Mouse (Mus musculus) hematopoietic multipotent progenitor cell, adult 10-12 weeks (in vitro differentiated cells): ENCODE results near the gene Prm2. TPM values are rescaled to one million over a fixed set of nuclear protein-coding genes. Genes with fewer than 3 reads are reported as not detected.

Experiments
- polyA plus RNA-seq: library from polyadenylated mRNA; stranded (reverse); fragments of >175 nt; gene quantifications from 2 replicates; pipeline ENCODE4 v1.2.3, GENCODE M21; 2012; ENCODE audit warnings: low replicate concordance

The Prm2 gene
- not detected in 2 replicates for polyA plus RNA-seq

GRCm38 (mm10) chr16:10796034-10796433 lies at the start of gene Prm2:
Gene Prm2, minus strand, starts transcription at chr16:10796134.

GRCm38 (mm10) chr16:10834911-10835587 lies 39.1 kb upstream of the Prm2 start, which contains the start of gene Rmi2:
Gene Rmi2, plus strand, starts transcription at chr16:10835059.

GRCm38 (mm10) chr16:10812865-10813371 lies 17.0 kb upstream of the Prm2 start, which contains the start of gene Gm11172:
Gene Gm11172, plus strand, starts transcription at chr16:10812915.

GRCm38 (mm10) chr16:10805789-10806527 lies 10.0 kb upstream of the Prm2 start, which contains the start of gene Prm1:
Gene Prm1, minus strand, starts transcription at chr16:10805839.

GRCm38 (mm10) chr16:10790702-10791101 lies 5.2 kb downstream of the Prm2 start, which contains the start of gene Prm3:
Gene Prm3, minus strand, starts transcription at chr16:10790914.

GRCm38 (mm10) chr16:10788271-10788670 lies 7.7 kb downstream of the Prm2 start, which contains the start of gene Tnp2:
Gene Tnp2, minus strand, starts transcription at chr16:10788660.

GRCm38 (mm10) chr16:10785371-10786231 lies 10.3 kb downstream of the Prm2 start, which contains the start of gene Socs1:
Gene Socs1, minus strand, starts transcription at chr16:10785536.

Other genes starting within 250 kb of the Prm2 start
- 35.0 and 105 TPM in 2 replicates for gene Socs1, start 10.6 kb downstream of the Prm2 start, polyA plus RNA-seq
- gene Tnp2, start 7.5 kb downstream of the Prm2 start, polyA plus RNA-seq, result 0.42 and 1.7 TPM in 2 replicates
- gene Prm3, start 5.2 kb downstream of the Prm2 start, polyA plus RNA-seq, result not detected in 2 replicates
- gene Prm1, start 9.7 kb upstream of the Prm2 start, polyA plus RNA-seq, result not detected in 2 replicates
- not detected in 2 replicates for gene Gm11172, start 16.8 kb upstream of the Prm2 start, polyA plus RNA-seq
- gene Rmi2, start 38.9 kb upstream of the Prm2 start, polyA plus RNA-seq, result 1.6 and 1.8 TPM in 2 replicates